In the genomic region with DNA sequence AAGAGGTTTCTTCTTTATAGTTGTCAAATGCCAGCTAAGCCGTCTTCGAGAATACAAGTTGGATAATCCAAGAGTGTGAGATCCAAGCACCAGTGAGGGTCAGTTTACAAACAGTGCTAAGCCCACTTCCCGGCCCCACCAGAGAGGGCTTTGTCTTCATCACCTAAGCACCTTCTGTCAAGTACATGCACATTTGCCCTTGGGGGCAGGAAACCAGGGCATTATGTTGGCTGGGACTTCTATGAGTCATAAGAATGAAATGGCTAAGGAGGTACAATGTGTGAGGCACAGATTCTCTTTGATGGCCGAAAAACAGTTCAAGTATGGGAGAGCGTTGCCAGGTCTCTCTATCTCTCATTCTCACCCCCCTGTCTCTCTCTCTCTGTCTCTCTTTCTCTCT, we compare ENCODE assay signal across 31 mouse cellular contexts.
A peak's percentile ranks its signal among the peaks of the same experiment; 100 is the strongest.
DNase-seq lines count a peak whose midpoint lies in the region; ATAC-seq and TF ChIP-seq lines count a peak whose summit lies in the region.
"Had no signal": no experiment of that assay in that cellular context is flagged by ENCODE, and none has a peak within 500 bp of the region (broad histone marks: within the 10 kb centered on the region; RNA-seq: fewer than 3 reads in every experiment).

No protein-coding gene starts in this region.

- no peaks in the 10 kb centered on the region for H3K36me3 ChIP-seq in forebrain, embryonic 10.5 days (replicated peaks)
- no peaks in the 10 kb centered on the region for H3K36me3 ChIP-seq in forebrain, embryonic 16.5 days (ENCODE audit: control insufficient read depth, insufficient read depth)
- H3K36me3 ChIP-seq in lung, postnatal 0 days (ENCODE audit: insufficient read depth, low read length): no peaks in the 10 kb centered on the region; the same call in 1 of the 2 replicates
- H3K36me3 ChIP-seq in heart, adult 2 months (ENCODE audit: control insufficient read depth, insufficient read depth, low read length): no peaks in the 10 kb centered on the region
- H3K36me3 ChIP-seq: heart, embryonic 13.5 days; hindbrain, embryonic 15.5 days; kidney, embryonic 15.5 days; limb, embryonic 10.5 days; limb, embryonic 15.5 days; liver, embryonic 13.5 days; midbrain, embryonic 12.5 days; neural tube, embryonic 13.5 days had no signal

- H3K27me3 ChIP-seq in forebrain, embryonic 10.5 days (ENCODE audit: poor library complexity, severe bottlenecking): no peaks in the 10 kb centered on the region
- no peaks in the 10 kb centered on the region for H3K27me3 ChIP-seq in forebrain, embryonic 16.5 days (replicated peaks; ENCODE audit: control insufficient read depth, insufficient read depth, low read length)
- no peaks in the 10 kb centered on the region for H3K27me3 ChIP-seq in lung, postnatal 0 days (replicated peaks; ENCODE audit: insufficient read depth, low read length)
- H3K27me3 ChIP-seq in heart, adult 2 months (ENCODE audit: control insufficient read depth, insufficient read depth, low read length): no peaks in the 10 kb centered on the region
- H3K27me3 ChIP-seq: heart, embryonic 13.5 days; hindbrain, embryonic 15.5 days; kidney, embryonic 15.5 days; limb, embryonic 15.5 days; liver, embryonic 13.5 days; megakaryocyte, embryonic 14.5 days; midbrain, embryonic 12.5 days; neural tube, embryonic 13.5 days had no signal

- H3K4me3 ChIP-seq in forebrain, embryonic 10.5 days: no peak overlapping the region
- H3K4me3 ChIP-seq in forebrain, embryonic 16.5 days (replicated peaks; ENCODE audit: low read length): no peak overlapping the region
- H3K4me3 ChIP-seq in lung, postnatal 0 days (ENCODE audit: low read depth, low read length): no peak overlapping the region
- H3K4me3 ChIP-seq in heart, adult 2 months: no peak overlapping the region
- H3K4me3 ChIP-seq: heart, embryonic 13.5 days; hindbrain, embryonic 15.5 days; kidney, embryonic 15.5 days; layer of hippocampus, adult 2 months; limb, embryonic 10.5 days; limb, embryonic 15.5 days; liver, embryonic 13.5 days; megakaryocyte, embryonic 14.5 days; midbrain, embryonic 12.5 days; neural tube, embryonic 13.5 days had no signal

- TF ChIP-seq CTCF in lung, postnatal 0 days (IDR thresholded peaks at IDR 0.05): no peak
- TF ChIP-seq CTCF in heart, adult 2 months (IDR thresholded peaks at IDR 0.05): no peak

- H3K9ac ChIP-seq in forebrain, embryonic 16.5 days (replicated peaks; ENCODE audit: low read depth, low read length): no peak overlapping the region
- H3K9ac ChIP-seq in lung, postnatal 0 days (replicated peaks; ENCODE audit: low read depth): no peak overlapping the region
- no peak overlapping the region for H3K9ac ChIP-seq in heart, adult 2 months (ENCODE audit: low read depth, low read length)
- H3K9ac ChIP-seq: heart, embryonic 13.5 days; hindbrain, embryonic 15.5 days; kidney, embryonic 15.5 days; limb, embryonic 15.5 days; liver, embryonic 13.5 days; midbrain, embryonic 12.5 days; neural tube, embryonic 13.5 days had no signal

- H3K79me2 ChIP-seq in heart, adult 2 months (replicated peaks; ENCODE audit: control insufficient read depth, insufficient read depth, low read length): no peaks in the 10 kb centered on the region

- no peak for TF ChIP-seq EP300 in lung, postnatal 0 days (IDR thresholded peaks at IDR 0.05)
- TF ChIP-seq EP300 in heart, adult 2 months (IDR thresholded peaks at IDR 0.05; ENCODE audit: insufficient read depth, low read depth, low read length): no peak

- no peak for DNase-seq in forebrain, embryonic 10.5 days (ENCODE audit: extremely low spot score, low spot score)
- peak; percentile 9 for DNase-seq in lung, postnatal 0 days (ENCODE audit: low spot score)
- DNase-seq in lung, postnatal 36 days: no peak
- DNase-seq in adrenal gland, postnatal 10 days: peak; percentile 5
- DNase-seq in kidney, postnatal 4 days: no peak
- no peak for DNase-seq in heart, adult 2 months
- DNase-seq: B cell, adult 2 months; cerebellum, adult 8-10 months; cerebellum, postnatal 25 days; heart, postnatal 10 days; kidney, adult 18-20 months; kidney, postnatal 25 days; liver, embryonic 13.5 days; lung, adult 2 months; lung, postnatal 4 days; right cerebral cortex, postnatal 4 days; thymus, adult 18-20 months; thymus, postnatal 25 days had no signal

- intact Hi-C loops in heart, adult 2 months (cut with DNase I): no loop called here

- peak overlapping the region; percentile 65 for H3K27ac ChIP-seq in forebrain, embryonic 10.5 days
- H3K27ac ChIP-seq in forebrain, embryonic 16.5 days (ENCODE audit: low read length): no peak overlapping the region
- no peak overlapping the region for H3K27ac ChIP-seq in lung, postnatal 0 days (ENCODE audit: low read length)
- no peak overlapping the region for H3K27ac ChIP-seq in heart, adult 2 months
- H3K27ac ChIP-seq: heart, embryonic 13.5 days; hindbrain, embryonic 15.5 days; kidney, embryonic 15.5 days; layer of hippocampus, adult 2 months; limb, embryonic 10.5 days; limb, embryonic 15.5 days; liver, embryonic 13.5 days; midbrain, embryonic 12.5 days; neural tube, embryonic 13.5 days; stomach, postnatal 0 days had no signal

- ATAC-seq in forebrain, embryonic 16.5 days: no peak
- peak; percentile 38 for ATAC-seq in lung, postnatal 0 days
- ATAC-seq in monocyte, adult 5-6 weeks (replicated peaks; ENCODE audit: insufficient number of reproducible peaks, low FRiP score, low TSS enrichment, poor library complexity, severe bottlenecking): no peak
- ATAC-seq: inflammation-experienced regulatory T-cells, adult 6 months had no signal

- H3K4me2 ChIP-seq in forebrain, embryonic 16.5 days (ENCODE audit: low read length): no peak overlapping the region
- no peak overlapping the region for H3K4me2 ChIP-seq in lung, postnatal 0 days (replicated peaks; ENCODE audit: low read depth, low read length)
- H3K4me2 ChIP-seq: heart, embryonic 13.5 days; hindbrain, embryonic 15.5 days; kidney, embryonic 15.5 days; limb, embryonic 15.5 days; liver, embryonic 13.5 days; midbrain, embryonic 12.5 days; neural tube, embryonic 13.5 days had no signal

- H3K9me3 ChIP-seq in forebrain, embryonic 10.5 days: no peaks in the 10 kb centered on the region
- H3K9me3 ChIP-seq in forebrain, embryonic 16.5 days (ENCODE audit: control insufficient read depth, low read length): no peaks in the 10 kb centered on the region
- H3K9me3 ChIP-seq in lung, postnatal 0 days (ENCODE audit: low read length): no peaks in the 10 kb centered on the region
- H3K9me3 ChIP-seq: heart, embryonic 13.5 days; hindbrain, embryonic 15.5 days; kidney, embryonic 15.5 days; limb, embryonic 10.5 days; limb, embryonic 15.5 days; liver, embryonic 13.5 days; midbrain, embryonic 12.5 days; neural tube, embryonic 13.5 days had no signal

- WGBS in forebrain, embryonic 10.5 days: 80% methylated on average over 5 of the region's 5 CpGs
- 49% methylated on average over 5 of the region's 5 CpGs for WGBS in forebrain, embryonic 16.5 days
- WGBS in lung, postnatal 0 days: 45% methylated on average over 5 of the region's 5 CpGs
- WGBS in heart, adult 2 months: 68% methylated on average over 5 of the region's 5 CpGs

- peaks cover 76% of the 10 kb centered on the region for H3K4me1 ChIP-seq in forebrain, embryonic 10.5 days
- H3K4me1 ChIP-seq in forebrain, embryonic 16.5 days (replicated peaks; ENCODE audit: control insufficient read depth, insufficient read depth, low read length): peaks cover 22% of the 10 kb centered on the region
- H3K4me1 ChIP-seq in lung, postnatal 0 days (ENCODE audit: insufficient read depth, low read depth, low read length): no peaks in the 10 kb centered on the region
- no peaks in the 10 kb centered on the region for H3K4me1 ChIP-seq in heart, adult 2 months (ENCODE audit: control insufficient read depth, insufficient read depth, low read length)
- H3K4me1 ChIP-seq: liver, embryonic 13.5 days; megakaryocyte, embryonic 14.5 days had no signal

- TF ChIP-seq POLR2A in heart, adult 2 months (IDR thresholded peaks at IDR 0.05; ENCODE audit: insufficient read depth, low read depth, low read length): no peak

Comparison
In these comparisons a context has a peak if more than half of its experiments do, and no peak if none do; other contexts are left out.
1. DNase-seq: peak in lung, postnatal 0 days (single experiment) and adrenal gland, postnatal 10 days (single experiment); none in forebrain, embryonic 10.5 days (single experiment), lung, postnatal 36 days (single experiment), kidney, postnatal 4 days (0 of 2) and heart, adult 2 months (0 of 2).